Mouse (Mus musculus) ES-E14 (cell line): ENCODE measurements at regions not wholly inside any gene's neighbourhood (a gene's known extent, or its start where the extent isn't known, plus 50 kb on each side); places are given as distances from the start of the nearest gene placed in this dataset.

Experiments used
- DNase-seq: peaks from one replicate; pipeline ENCODE4 v3.0.0-alpha.2; 2013; ENCODE audit warnings: low read depth, low spot score
- H3K27ac ChIP-seq: 2 replicates; pipeline ENCODE4 v1.5.1; 2012; ENCODE audit warnings: low read depth, mild to moderate bottlenecking, low read length, moderate library complexity, mixed read lengths; ENCODE audit not compliant: poor library complexity, insufficient read depth, severe bottlenecking
- H3K36me3 ChIP-seq: 2 replicates; pipeline ENCODE4 v1.6.1; 2012; ENCODE audit warnings: mild to moderate bottlenecking, low read length, moderate library complexity, mixed read lengths; ENCODE audit not compliant: control insufficient read depth, poor library complexity, insufficient read depth, severe bottlenecking
- H3K4me1 ChIP-seq, 2 experiments: fragments of 150-350 bp in 1 of 2; sonication (generic) in 1 of 2; 2 replicates each; pipeline ENCODE4 v1.6.1; 2012; ENCODE audit warnings: low read length in 2 of 2, mild to moderate bottlenecking in 1 of 2, mixed read lengths in 1 of 2; ENCODE audit not compliant: control insufficient read depth in 2 of 2, insufficient read depth in 2 of 2, poor library complexity in 1 of 2
- H3K4me3 ChIP-seq, 2 experiments: fragments of 150-350 bp in 1 of 2; sonication (generic) in 1 of 2; 2 replicates each; pipeline ENCODE4 v1.5.1; 2012; ENCODE audit warnings: low read length in 2 of 2, low read depth in 1 of 2, mild to moderate bottlenecking in 1 of 2, mixed read lengths in 1 of 2; ENCODE audit not compliant: insufficient read depth in 1 of 2, poor library complexity in 1 of 2, severe bottlenecking in 1 of 2
- H3K9ac ChIP-seq: 2 replicates; pipeline ENCODE4 v1.6.1; 2012; ENCODE audit warnings: low read depth, mild to moderate bottlenecking, low read length, mixed read lengths; ENCODE audit not compliant: poor library complexity, insufficient read depth, severe bottlenecking
- H3K9me3 ChIP-seq: fragments of 150-350 bp; sonication (generic); 2 replicates; pipeline ENCODE4 v1.6.1; 2012; ENCODE audit warnings: low read depth, mild to moderate bottlenecking, low read length; ENCODE audit not compliant: control insufficient read depth, insufficient read depth
- CHD2 ChIP-seq: IDR thresholded peaks from 2 replicates; pipeline ENCODE4 v1.6.1; 2014; ENCODE audit warnings: mild to moderate bottlenecking, low read depth, low read length, inconsistent platforms
- HCFC1 ChIP-seq: IDR thresholded peaks from 2 replicates; pipeline ENCODE4 v1.6.1; 2012; ENCODE audit warnings: low read length, inconsistent platforms, borderline replicate concordance; ENCODE audit not compliant: insufficient read depth
- MAFK ChIP-seq: IDR thresholded peaks from 2 replicates; pipeline ENCODE4 v1.6.1; 2014; ENCODE audit warnings: mild to moderate bottlenecking, low read depth, low read length, inconsistent platforms; ENCODE audit not compliant: insufficient read depth
- ZC3H11A ChIP-seq: IDR thresholded peaks from 2 replicates; pipeline ENCODE4 v1.6.1; 2012; ENCODE audit warnings: low read depth, mild to moderate bottlenecking, inconsistent platforms, low read length, borderline replicate concordance
- ZNF384 ChIP-seq: IDR thresholded peaks from 2 replicates; pipeline ENCODE4 v1.6.1; 2012; ENCODE audit warnings: low read depth, low read length, inconsistent platforms
- in situ Hi-C, 2 experiments: fragments of 600-800 bp; cut with MboI; formaldehyde crosslinking; loops; one replicate each; pipeline ENCODE4 v1.15.1; 2025; ENCODE audit warnings: low sequenced_read_pairs in 2 of 2, inconsistent platforms in 1 of 2; ENCODE audit not compliant: unreplicated experiment in 2 of 2

DNA sequence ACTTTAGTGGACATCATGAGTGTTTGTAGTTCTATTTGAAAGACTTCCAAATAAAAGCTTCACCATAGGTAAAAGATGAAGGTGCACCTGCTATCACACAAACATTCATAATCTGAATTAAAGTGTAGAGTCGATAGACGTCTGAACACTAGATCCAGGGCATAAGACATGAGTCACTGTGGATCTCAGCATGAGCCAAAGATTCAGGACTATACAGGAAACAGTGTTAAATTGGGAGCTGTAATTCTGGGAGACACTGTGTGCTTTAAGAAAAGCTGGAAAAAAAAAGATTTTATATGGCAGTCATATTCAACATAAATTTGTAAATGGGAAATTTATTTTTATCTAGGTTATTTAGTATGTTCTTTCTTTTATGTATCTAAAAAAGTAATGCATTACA lies 160.5 kb downstream of the Pdha2 start:
- DNase-seq, result no peak
- H3K4me1 ChIP-seq, result no peaks in the 10 kb centered on the region
- H3K9me3 ChIP-seq, result no peaks in the 10 kb centered on the region
- H3K27ac ChIP-seq, result no peak overlapping the region
- H3K36me3 ChIP-seq, result no peaks in the 10 kb centered on the region
- TF ChIP-seq ZC3H11A (no peak), MAFK (no peak), CHD2 (no peak), ZNF384 (no peak), HCFC1 (no peak)
- in situ Hi-C loops, result no loop called here
- no peak overlapping the region for H3K4me3 ChIP-seq
- no peak overlapping the region for H3K9ac ChIP-seq

DNA sequence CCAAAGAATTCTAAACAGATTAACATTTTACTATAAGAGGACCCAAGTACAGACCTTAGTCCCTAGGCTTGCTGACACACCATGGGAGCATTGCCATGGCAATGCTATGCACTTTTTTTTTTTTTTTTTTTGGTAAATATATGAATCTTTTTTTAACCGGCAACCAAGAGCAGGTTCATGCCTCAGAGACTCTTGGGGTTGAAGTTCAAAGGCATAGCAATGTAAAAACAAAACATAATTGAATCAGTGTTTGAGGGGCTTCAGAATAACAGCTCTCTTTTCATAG lies 197.9 kb downstream of the Pdha2 start:
- Histone ChIP-seq H3K9ac (no peak overlapping the region), H3K9me3 (no peaks in the 10 kb centered on the region), H3K36me3 (no peaks in the 10 kb centered on the region), H3K4me1 (no peaks in the 10 kb centered on the region), H3K4me3 (no peak overlapping the region), H3K27ac (no peak overlapping the region)
- TF ChIP-seq HCFC1, result no peak
- TF ChIP-seq MAFK, result no peak
- no peak for TF ChIP-seq CHD2
- TF ChIP-seq ZNF384, result no peak
- DNase-seq, result no peak
- in situ Hi-C loops, result no loop called here

DNA sequence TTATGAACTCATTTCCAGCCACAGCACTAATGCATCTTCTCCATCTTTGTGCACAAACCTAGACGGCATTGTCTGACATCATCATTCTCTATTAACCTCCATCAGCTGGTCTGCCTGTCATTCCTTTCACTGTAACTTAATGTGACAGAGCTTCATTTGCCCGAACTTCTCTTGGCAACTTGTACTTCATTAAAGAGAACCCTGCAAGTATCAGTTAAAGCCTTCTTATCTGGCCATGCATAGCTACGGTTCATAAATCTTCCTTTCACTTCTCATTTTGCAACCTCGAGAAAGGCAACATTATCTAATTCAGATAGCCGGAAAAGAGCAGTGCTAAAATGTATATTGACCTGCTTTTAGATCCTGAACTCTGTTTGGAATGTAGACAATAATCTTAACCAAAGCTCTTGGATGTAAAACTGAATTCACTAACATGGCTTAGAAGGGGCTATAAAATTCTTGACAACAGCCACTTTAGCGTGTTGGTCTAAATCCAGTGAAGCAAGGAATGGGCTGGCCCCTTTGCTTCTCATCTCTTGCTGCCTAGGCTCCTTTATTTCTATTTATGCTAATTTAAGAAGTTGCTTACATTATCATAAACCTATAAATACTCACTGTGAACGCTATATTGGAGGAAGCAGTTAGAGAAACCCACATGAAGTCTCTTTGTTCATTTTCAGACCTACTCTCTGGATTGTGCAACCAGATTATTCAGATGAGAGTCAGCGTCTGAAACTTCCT lies 198.5 kb downstream of the Pdha2 start:
- no peak for DNase-seq
- no peaks in the 10 kb centered on the region for H3K9me3 ChIP-seq
- in situ Hi-C loops, result no loop called here
- H3K4me1 ChIP-seq, result no peaks in the 10 kb centered on the region
- TF ChIP-seq ZNF384 (no peak), HCFC1 (no peak), ZC3H11A (no peak), CHD2 (no peak), MAFK (no peak)
- H3K27ac ChIP-seq, result no peak overlapping the region
- no peak overlapping the region for H3K4me3 ChIP-seq
- no peaks in the 10 kb centered on the region for H3K36me3 ChIP-seq
- H3K9ac ChIP-seq, result no peak overlapping the region

DNA sequence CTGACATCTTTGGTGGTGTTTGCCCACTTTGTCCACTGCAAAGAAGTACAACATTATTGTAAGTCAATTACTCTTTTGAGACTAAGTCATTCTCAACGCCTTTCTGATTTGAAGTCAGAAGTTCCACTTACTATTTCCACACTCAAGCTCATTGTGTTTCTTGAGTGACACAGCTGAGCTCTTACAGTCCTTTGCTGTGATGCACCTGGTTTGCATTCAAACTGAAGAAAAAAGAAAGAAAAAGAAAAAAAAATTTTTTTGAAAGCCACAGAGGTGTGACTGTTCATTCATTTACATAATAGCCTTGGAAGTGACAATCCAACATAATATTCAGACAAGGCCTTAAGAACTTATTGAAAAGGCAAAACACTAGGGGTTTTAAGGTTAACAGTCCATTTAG lies 199.2 kb downstream of the Pdha2 start:
- no peak for DNase-seq
- Histone ChIP-seq H3K9ac (no peak overlapping the region), H3K9me3 (no peaks in the 10 kb centered on the region), H3K36me3 (no peaks in the 10 kb centered on the region), H3K4me3 (no peak overlapping the region), H3K27ac (no peak overlapping the region), H3K4me1 (no peaks in the 10 kb centered on the region)
- TF ChIP-seq MAFK (no peak), ZNF384 (no peak), CHD2 (no peak), ZC3H11A (no peak), HCFC1 (no peak)
- in situ Hi-C loops, result no loop called here

DNA sequence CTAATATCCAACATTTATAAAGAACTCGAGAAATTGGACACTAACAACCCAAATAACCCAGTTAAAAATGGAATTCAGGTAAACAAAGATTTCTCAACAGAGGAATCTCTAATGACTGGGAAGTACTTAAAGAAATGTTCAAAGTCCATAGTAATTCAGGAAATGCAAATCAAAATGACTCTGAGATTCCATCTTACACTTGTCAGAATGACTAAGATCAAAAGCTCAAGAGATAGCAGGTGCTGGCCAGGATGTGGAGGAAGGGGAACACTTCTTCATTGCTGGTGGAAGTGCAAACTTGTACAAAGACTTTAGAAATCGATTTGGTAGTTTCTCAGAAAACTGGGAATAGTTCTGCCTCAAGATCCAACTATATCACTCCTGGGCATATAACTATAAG lies 203.4 kb downstream of the Pdha2 start:
- no peaks in the 10 kb centered on the region for H3K4me1 ChIP-seq
- no peaks in the 10 kb centered on the region for H3K36me3 ChIP-seq
- in situ Hi-C loops, result no loop called here
- H3K9me3 ChIP-seq, result no peaks in the 10 kb centered on the region
- H3K27ac ChIP-seq, result no peak overlapping the region
- no peak overlapping the region for H3K9ac ChIP-seq
- TF ChIP-seq HCFC1, result no peak
- no peak for TF ChIP-seq CHD2
- TF ChIP-seq ZNF384, result no peak
- TF ChIP-seq MAFK, result no peak
- TF ChIP-seq ZC3H11A, result no peak
- no peak overlapping the region for H3K4me3 ChIP-seq
- DNase-seq, result no peak
